Mouse (Mus musculus) embryonic fibroblast, embryonic 13.5 days (primary cell): ENCODE measurements at regions not wholly inside any gene's neighbourhood (a gene's known extent, or its start where the extent isn't known, plus 50 kb on each side); places are given as distances from the start of the nearest gene placed in this dataset.

Source experiments
- CTCF ChIP-seq: IDR thresholded peaks from 2 replicates; pipeline ENCODE4 v1.5.1; 2011; ENCODE audit warnings: mild to moderate bottlenecking, control low read depth, low read length, moderate library complexity, borderline replicate concordance; ENCODE audit not compliant: insufficient read depth
- POLR2A ChIP-seq: IDR thresholded peaks from 2 replicates; pipeline ENCODE4 v1.6.1; 2011; ENCODE audit warnings: low read depth, mild to moderate bottlenecking, control low read depth, low read length, moderate library complexity

GRCm38 (mm10) chr13:28669832-28670585, 283.5 kb downstream of the Sox4 start:
- no peak for TF ChIP-seq CTCF
- no peak for TF ChIP-seq POLR2A
